Mouse (Mus musculus) liver, embryonic 14.5 days (tissue): ENCODE measurements at regions not wholly inside any gene's neighbourhood (a gene's known extent, or its start where the extent isn't known, plus 50 kb on each side); places are given as distances from the start of the nearest gene placed in this dataset.

Source experiments
- CTCF ChIP-seq: IDR thresholded peaks from 2 replicates; pipeline ENCODE4 v1.5.1; 2016; ENCODE audit warnings: antibody characterized with exemption, low read depth, control low read depth
- EP300 ChIP-seq: IDR thresholded peaks from 2 replicates; pipeline ENCODE4 v1.6.1; 2016; ENCODE audit warnings: antibody characterized with exemption, low read depth

DNA sequence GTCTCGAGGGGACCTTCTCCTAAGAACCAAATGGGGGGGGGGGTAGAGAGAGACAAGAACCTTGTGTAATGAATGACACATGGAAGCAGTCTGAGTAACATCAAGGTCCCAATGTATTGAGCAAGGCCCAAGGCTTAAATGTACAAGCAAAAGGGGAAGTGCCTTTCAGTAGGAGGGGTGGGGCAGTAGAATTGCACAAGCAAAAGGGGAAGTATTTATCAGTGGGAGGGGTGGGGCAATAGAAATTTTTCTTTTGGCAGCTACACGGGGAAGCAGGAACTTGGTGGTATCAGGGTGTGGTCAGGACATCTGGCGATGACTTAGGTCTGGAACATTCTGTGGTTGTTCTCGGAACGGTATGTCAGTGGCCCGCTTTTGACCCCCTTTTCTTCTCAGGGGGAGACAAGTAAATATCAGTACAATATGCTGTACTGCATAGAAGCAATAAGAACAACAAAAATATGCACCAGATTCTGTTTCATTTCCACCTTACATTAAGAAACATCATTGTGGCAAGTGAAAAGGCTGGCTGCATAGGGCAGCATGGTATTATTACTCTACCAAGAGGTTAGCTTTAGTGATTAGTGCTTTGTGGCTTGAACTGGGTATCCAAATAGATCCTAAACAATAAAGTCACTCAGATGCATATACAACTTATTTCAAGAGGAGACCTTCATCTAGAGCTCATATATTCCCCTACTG lies 247.5 kb upstream of the Sema3a start:
- no peak for TF ChIP-seq CTCF
- no peak for TF ChIP-seq EP300
